Mouse (Mus musculus) neural tube, embryonic 14.5 days (tissue): ENCODE measurements around the gene Vdr. TPM values are rescaled to one million over a fixed set of nuclear protein-coding genes. Genes with fewer than 3 reads are reported as not detected.

Experiments
- ATAC-seq: fragments of 200-750 bp; cut with Nextera tagmentation; 2 replicates; pipeline ENCODE4 v1.8.0; 2017; ENCODE audit warnings: low read depth, mild to moderate bottlenecking, moderate TSS enrichment, moderate library complexity
- H3K27ac ChIP-seq: fragments of 300-500 bp; sonication (generic); 2 replicates; pipeline ENCODE4 v1.5.1; 2014; ENCODE audit warnings: low read depth, mild to moderate bottlenecking, control low read depth, low read length, moderate library complexity, mixed read lengths
- H3K27me3 ChIP-seq: fragments of 300-500 bp; sonication (generic); 2 replicates; pipeline ENCODE4 v1.6.1; 2014; ENCODE audit warnings: low read length; ENCODE audit not compliant: control insufficient read depth, insufficient read depth
- H3K36me3 ChIP-seq: fragments of 300-500 bp; sonication (generic); 2 replicates; pipeline ENCODE4 v1.6.1; 2014; ENCODE audit warnings: low read length, mixed read lengths; ENCODE audit not compliant: control insufficient read depth, insufficient read depth
- H3K4me1 ChIP-seq: fragments of 300-500 bp; sonication (generic); 2 replicates; pipeline ENCODE4 v1.6.1; 2014; ENCODE audit warnings: low read length; ENCODE audit not compliant: control insufficient read depth, insufficient read depth
- H3K4me2 ChIP-seq: fragments of 300-500 bp; sonication (generic); 2 replicates; pipeline ENCODE4 v1.6.1; 2014; ENCODE audit warnings: mild to moderate bottlenecking, low read depth, low read length, control low read depth
- H3K4me3 ChIP-seq: fragments of 300-500 bp; sonication (generic); 2 replicates; pipeline ENCODE4 v1.5.1; 2014; ENCODE audit warnings: low read depth, low read length, control low read depth, mixed read lengths
- H3K9ac ChIP-seq: fragments of 300-500 bp; sonication (generic); replicated peaks from 2 replicates; pipeline ENCODE4 v1.6.1; 2014; ENCODE audit warnings: low read depth, mild to moderate bottlenecking, control low read depth, low read length, mixed read lengths
- H3K9me3 ChIP-seq: fragments of 300-500 bp; sonication (generic); 2 replicates; pipeline ENCODE4 v1.6.1; 2016; ENCODE audit warnings: low read length; ENCODE audit not compliant: control insufficient read depth
- WGBS: fragments of 180-500 bp; shearing (Covaris S2); extraction: QIAGEN DNeasy Blood & Tissue Kit; methylation state at CpG from one replicate; pipeline ENCODE4 v1.1.7; 2014; 5-methylcytosine and 5-hydroxymethylcytosine counted together
- polyA plus RNA-seq: library from polyadenylated mRNA; unstranded; fragments of >200 nt; fragmentation: Nextera tagmentation; extraction: Ambion mirVana; gene quantifications from 2 replicates; pipeline ENCODE4 v1.2.1, GENCODE M21; 2014

The Vdr gene
- polyA plus RNA-seq, 1 experiment from 2014 or later: 0.07 TPM

- 92% methylated on average over 9 of the region's 9 CpGs for WGBS
- H3K9me3 ChIP-seq: no peaks in the 10 kb centered on the region
- H3K36me3 ChIP-seq: peaks cover 19% of the 10 kb centered on the region
- H3K4me1 ChIP-seq: peaks cover 26% of the 10 kb centered on the region
- no peaks in the 10 kb centered on the region for H3K27me3 ChIP-seq
- H3K4me2 ChIP-seq: no peak overlapping the region
- H3K27ac ChIP-seq: no peak overlapping the region
- no peak overlapping the region for H3K4me3 ChIP-seq
- no peak for ATAC-seq
- H3K9ac ChIP-seq: no peak overlapping the region
Observed at GRCm38 (mm10) chr15:97811307-97811706, 99.1 kb downstream of the Vdr start.

GRCm38 (mm10) chr15:97810399-97810798 lies 100.0 kb downstream of the Vdr start:
- no peak for ATAC-seq
- peaks cover 24% of the 10 kb centered on the region for H3K36me3 ChIP-seq
- peaks cover 26% of the 10 kb centered on the region for H3K4me1 ChIP-seq
- H3K9me3 ChIP-seq: no peaks in the 10 kb centered on the region
- 96% methylated on average over 5 of the region's 5 CpGs for WGBS
- H3K27ac ChIP-seq: no peak overlapping the region
- no peak overlapping the region for H3K4me2 ChIP-seq
- no peak overlapping the region for H3K9ac ChIP-seq
- no peak overlapping the region for H3K4me3 ChIP-seq
- H3K27me3 ChIP-seq: no peaks in the 10 kb centered on the region

- Histone ChIP-seq H3K9ac (no peak overlapping the region), H3K4me2 (no peak overlapping the region), H3K4me3 (no peak overlapping the region), H3K27ac (no peak overlapping the region), H3K9me3 (no peaks in the 10 kb centered on the region), H3K27me3 (no peaks in the 10 kb centered on the region), H3K4me1 (peaks cover 26% of the 10 kb centered on the region), H3K36me3 (peaks cover 26% of the 10 kb centered on the region)
- 84% methylated on average over 5 of the region's 5 CpGs for WGBS
- ATAC-seq: no peak
Observed at GRCm38 (mm10) chr15:97809942-97810341, 100.5 kb downstream of the Vdr start.

- no peaks in the 10 kb centered on the region for H3K9me3 ChIP-seq
- H3K36me3 ChIP-seq: peaks cover 26% of the 10 kb centered on the region
- no peak overlapping the region for H3K27ac ChIP-seq
- H3K4me3 ChIP-seq: no peak overlapping the region
- 85% methylated on average over 14 of the region's 14 CpGs for WGBS
- H3K27me3 ChIP-seq: no peaks in the 10 kb centered on the region
- H3K4me1 ChIP-seq: peaks cover 23% of the 10 kb centered on the region
- ATAC-seq: no peak
- H3K4me2 ChIP-seq: no peak overlapping the region
- no peak overlapping the region for H3K9ac ChIP-seq
Observed at GRCm38 (mm10) chr15:97809206-97809605, 101.2 kb downstream of the Vdr start.

GRCm38 (mm10) chr15:97808532-97808931 lies 101.9 kb downstream of the Vdr start:
- no peak for ATAC-seq
- WGBS: 88% methylated on average over 14 of the region's 14 CpGs

GRCm38 (mm10) chr15:97807867-97808266 lies 102.6 kb downstream of the Vdr start:
- no peak for ATAC-seq
- Histone ChIP-seq H3K27me3 (no peaks in the 10 kb centered on the region), H3K4me1 (peaks cover 11% of the 10 kb centered on the region), H3K9me3 (no peaks in the 10 kb centered on the region), H3K4me2 (no peak overlapping the region), H3K4me3 (no peak overlapping the region), H3K27ac (no peak overlapping the region), H3K36me3 (peaks cover 26% of the 10 kb centered on the region), H3K9ac (no peak overlapping the region)
- 82% methylated on average over 12 of the region's 12 CpGs for WGBS

More at GRCm38 (mm10) chr15:97808532-97808931, 101.9 kb downstream of the Vdr start:
- H3K36me3 ChIP-seq: peaks cover 26% of the 10 kb centered on the region
- H3K27me3 ChIP-seq: no peaks in the 10 kb centered on the region
- no peaks in the 10 kb centered on the region for H3K9me3 ChIP-seq
- H3K4me3 ChIP-seq: no peak overlapping the region
- H3K4me1 ChIP-seq: peaks cover 18% of the 10 kb centered on the region
- H3K27ac ChIP-seq: no peak overlapping the region
- H3K4me2 ChIP-seq: no peak overlapping the region
- no peak overlapping the region for H3K9ac ChIP-seq

Other genes starting within 250 kb of the Vdr start
- gene Rpap3, start 204.8 kb downstream of the Vdr start, polyA plus RNA-seq: 41.5 and 46.3 TPM in 2 replicates
- gene Endou, start 179.3 kb downstream of the Vdr start, polyA plus RNA-seq: 0.41 TPM in 1 of 2 replicates, not detected in the other
- 6.7 and 9.5 TPM in 2 replicates for gene Rapgef3, start 142.7 kb downstream of the Vdr start, polyA plus RNA-seq
- gene Slc48a1, start 132.1 kb downstream of the Vdr start, polyA plus RNA-seq: 94.5 and 104 TPM in 2 replicates
- gene Hdac7, start 66.1 kb downstream of the Vdr start, polyA plus RNA-seq: 28.7 TPM in 2 replicates
- gene Tmem106c, start 53.6 kb upstream of the Vdr start, polyA plus RNA-seq: 51.0 and 53.6 TPM in 2 replicates
- 11.3 and 26.0 TPM in 2 replicates for gene Col2a1, start 94.1 kb upstream of the Vdr start, polyA plus RNA-seq
- 79.8 and 81.8 TPM in 2 replicates for gene Pfkm, start 182.0 kb upstream of the Vdr start, polyA plus RNA-seq
- gene Senp1, start 183.1 kb upstream of the Vdr start, polyA plus RNA-seq: 22.1 and 25.1 TPM in 2 replicates